Mouse (Mus musculus): ENCODE data around the gene 3110001I22Rik. TPM values are rescaled to one million over a fixed set of nuclear protein-coding genes. Genes with fewer than 3 reads are reported as not detected.
A peak's percentile ranks its signal among the peaks of the same experiment; 100 is the strongest.
"Not testable (repeated sequence)": the region's sequence is repeated elsewhere in the genome, so short reads cannot be mapped to it uniquely, and the experiment has no call there.

3110001I22Rik gene
- 7.3 and 8.2 TPM in 2 replicates for polyA plus RNA-seq (2016; fragmentation: Nextera tagmentation; extraction: Ambion mirVana)

DNA sequence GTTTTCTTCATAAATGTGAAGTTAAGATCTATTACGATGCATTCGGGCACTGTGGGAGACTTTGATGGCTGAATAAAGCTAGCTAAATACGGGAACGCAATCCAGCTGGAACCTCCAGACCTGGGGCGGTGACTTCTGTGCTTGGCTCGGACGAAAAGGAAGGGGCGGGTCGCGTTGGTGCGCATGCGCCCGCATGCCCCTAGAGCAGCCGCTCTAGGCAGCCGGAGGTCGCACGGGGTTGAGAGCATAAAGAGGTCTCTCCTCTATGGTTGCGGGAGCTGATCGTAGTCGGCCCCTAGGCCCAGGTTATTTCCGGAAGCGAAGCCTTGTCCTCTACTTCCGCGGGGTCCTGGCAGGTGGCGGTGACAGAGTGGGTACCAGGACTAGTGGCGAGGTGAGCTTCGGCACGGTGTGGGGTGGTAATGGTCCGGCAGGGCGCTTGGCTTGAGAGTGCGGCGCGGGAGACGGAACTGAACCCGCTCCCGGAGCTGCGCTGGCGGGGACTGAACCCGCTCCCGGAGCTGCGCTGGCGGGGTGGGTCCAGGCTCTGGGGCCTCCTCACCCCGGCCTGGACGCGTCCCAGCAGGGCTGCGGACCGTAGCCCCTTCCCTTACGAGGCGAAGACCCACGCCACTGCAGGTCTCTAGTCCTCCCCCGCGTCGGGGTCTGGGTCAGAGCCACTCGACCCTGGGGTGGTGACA is at the start of gene 3110001I22Rik, which contains the start of gene Bfar:
3110001I22Rik (plus strand) TSS at position 245 of the 701 bp plus-strand sequence.
Bfar (plus strand) TSS at position 174 of the 701 bp plus-strand sequence.
- WGBS = under 1% methylated on average over 54 of the region's 54 CpGs
- no peaks in the 10 kb centered on the region for H3K9me3 ChIP-seq (replicated peaks)

DNA sequence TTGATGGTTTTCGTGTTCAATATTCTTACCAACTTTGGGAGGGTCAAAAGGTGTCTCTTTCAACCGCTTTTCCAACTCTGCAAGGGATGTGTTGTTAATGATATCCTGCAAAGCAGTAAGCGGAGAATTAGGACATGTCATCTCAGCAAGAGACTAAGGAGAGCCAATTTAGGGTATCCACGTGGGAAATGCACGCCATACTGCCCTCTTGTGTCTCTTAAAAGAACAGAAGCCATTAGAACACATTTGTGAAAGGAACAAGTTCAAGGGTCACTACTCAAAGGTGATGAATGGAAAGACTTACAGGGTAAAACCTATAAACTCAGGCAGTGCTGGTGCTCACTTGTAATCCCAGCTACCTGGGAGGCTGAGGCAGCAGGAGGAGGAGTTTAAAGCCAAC is 43.4 kb upstream of the 3110001I22Rik start:
- 56% methylated on average over 5 of the region's 5 CpGs for WGBS
- no peak overlapping the region for H3K27ac ChIP-seq
- DNase-seq (ENCODE audit: low spot score) = no peak
- H3K9me3 ChIP-seq (replicated peaks) = no peaks in the 10 kb centered on the region
- no peaks in the 10 kb centered on the region for H3K4me1 ChIP-seq
- H3K4me3 ChIP-seq = no peak overlapping the region
- H3K27me3 ChIP-seq (ENCODE audit: low read depth, poor library complexity, severe bottlenecking) = no peaks in the 10 kb centered on the region
- H3K36me3 ChIP-seq = peaks cover 90% of the 10 kb centered on the region

More for the DNA sequence above, at the start of gene 3110001I22Rik, which contains the start of gene Bfar:
- H3K4me1 ChIP-seq = peaks cover 13% of the 10 kb centered on the region
- H3K27me3 ChIP-seq (ENCODE audit: low read depth, poor library complexity, severe bottlenecking) = no peaks in the 10 kb centered on the region
- H3K27ac ChIP-seq = peak within 1 kb of the TSS; percentile 91
- DNase-seq (ENCODE audit: low spot score) = peak; percentile 90
- H3K4me3 ChIP-seq = peak within 1 kb of the TSS; percentile 84
- peaks cover 12% of the 10 kb centered on the region for H3K36me3 ChIP-seq

DNA sequence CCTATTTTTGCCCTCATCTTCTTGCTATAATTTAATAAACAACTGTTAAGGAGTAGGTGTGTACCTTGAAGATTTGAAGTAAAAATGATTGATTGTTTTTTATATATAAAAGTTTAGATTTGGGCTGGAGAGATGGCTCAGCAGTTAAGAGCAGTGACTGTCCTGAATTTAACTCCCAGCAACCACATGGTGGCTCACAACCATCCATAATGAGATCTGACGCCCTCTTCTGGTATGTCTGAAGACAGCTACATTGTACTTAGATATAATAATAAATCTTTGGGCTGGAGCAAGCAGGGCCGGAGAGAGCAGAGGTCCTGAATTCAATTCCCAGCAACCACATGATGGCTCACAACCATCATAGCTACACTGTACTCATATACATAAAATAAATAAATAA is 33.5 kb upstream of the 3110001I22Rik start:
- H3K36me3 ChIP-seq = peaks cover 58% of the 10 kb centered on the region
- H3K9me3 ChIP-seq (replicated peaks); H3K27me3 ChIP-seq (ENCODE audit: low read depth, poor library complexity, severe bottlenecking); H3K27ac ChIP-seq; H3K4me1 ChIP-seq; H3K4me3 ChIP-seq; DNase-seq (ENCODE audit: low spot score): not testable (repeated sequence)
- WGBS = 63% methylated on average over 2 of the region's 2 CpGs

DNA sequence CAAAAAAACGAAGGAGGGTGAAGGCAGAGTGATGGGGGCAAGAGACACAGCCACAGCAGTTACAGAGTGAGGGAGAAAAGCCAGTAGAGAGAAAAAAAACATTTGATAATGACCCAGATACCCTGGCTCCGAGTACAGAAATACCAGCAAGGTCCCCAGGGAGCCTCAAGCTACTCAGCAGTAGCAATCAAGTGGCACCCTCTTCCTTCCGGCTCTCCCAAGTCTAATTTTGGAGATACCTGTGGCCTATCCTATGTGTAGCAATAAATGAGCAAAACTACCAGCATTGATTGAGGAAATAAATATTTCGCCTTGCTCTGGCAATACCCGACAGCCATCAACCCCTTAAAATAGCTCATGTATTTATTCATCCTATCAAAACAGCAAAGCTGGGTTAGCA is 32.2 kb upstream of the 3110001I22Rik start:
- Histone ChIP-seq H3K4me3 (no peak overlapping the region), H3K27ac (no peak overlapping the region), H3K27me3 (ENCODE audit: low read depth, poor library complexity, severe bottlenecking) (no peaks in the 10 kb centered on the region), H3K9me3 (replicated peaks) (no peaks in the 10 kb centered on the region), H3K4me1 (no peaks in the 10 kb centered on the region), H3K36me3 (peaks cover 52% of the 10 kb centered on the region)
- DNase-seq (ENCODE audit: low spot score) = no peak
- WGBS = 91% methylated on average over 5 of the region's 5 CpGs

DNA sequence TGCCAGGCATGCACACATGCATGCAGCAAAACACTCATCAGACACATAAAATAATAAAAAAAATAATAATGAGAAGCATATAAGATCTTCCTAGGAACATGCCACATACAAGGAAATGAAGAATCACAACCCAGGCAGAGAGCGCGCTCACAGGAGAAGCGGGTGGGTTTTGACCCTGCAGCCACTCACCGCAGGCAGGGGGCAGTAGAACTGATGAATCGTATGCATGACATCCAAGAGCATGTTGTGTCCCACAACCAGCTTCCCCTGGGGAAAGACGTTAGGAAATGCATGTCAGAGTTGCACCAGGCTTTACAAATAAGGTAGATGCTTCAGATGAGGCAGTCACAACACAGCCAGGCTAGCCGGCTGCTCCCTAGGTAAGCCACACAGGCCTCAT is 31.7 kb upstream of the 3110001I22Rik start:
- Histone ChIP-seq H3K9me3 (replicated peaks) (no peaks in the 10 kb centered on the region), H3K4me3 (no peak overlapping the region), H3K36me3 (peaks cover 52% of the 10 kb centered on the region), H3K27me3 (ENCODE audit: low read depth, poor library complexity, severe bottlenecking) (no peaks in the 10 kb centered on the region), H3K4me1 (no peaks in the 10 kb centered on the region), H3K27ac (no peak overlapping the region)
- DNase-seq (ENCODE audit: low spot score) = no peak
- WGBS = 75% methylated on average over 7 of the region's 7 CpGs

DNA sequence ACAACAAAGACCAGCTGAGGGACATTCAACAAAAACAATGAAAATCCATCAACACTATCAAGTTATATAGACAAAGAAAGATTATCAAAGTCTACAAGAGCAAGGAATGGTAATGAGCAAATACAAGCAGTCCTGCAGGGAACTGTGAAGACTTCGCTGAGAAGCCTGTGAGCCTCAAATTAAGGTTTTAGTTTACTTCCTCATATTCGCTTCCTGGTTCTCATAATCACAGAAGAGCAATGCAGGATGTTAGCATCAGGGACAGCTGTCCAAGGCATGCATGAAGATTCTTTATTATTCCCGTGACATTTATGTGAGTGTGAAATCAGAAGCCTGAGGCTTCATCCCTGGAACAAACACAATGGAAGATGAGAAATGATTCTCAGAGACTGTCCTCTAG is 27.3 kb upstream of the 3110001I22Rik start:
- H3K9me3 ChIP-seq (replicated peaks) = no peaks in the 10 kb centered on the region
- no peak overlapping the region for H3K27ac ChIP-seq
- H3K4me1 ChIP-seq = no peaks in the 10 kb centered on the region
- H3K4me3 ChIP-seq = no peak overlapping the region
- peaks cover 50% of the 10 kb centered on the region for H3K36me3 ChIP-seq
- 97% methylated on average over 3 of the region's 3 CpGs for WGBS
- no peak for DNase-seq (ENCODE audit: low spot score)
- no peaks in the 10 kb centered on the region for H3K27me3 ChIP-seq (ENCODE audit: low read depth, poor library complexity, severe bottlenecking)

DNA sequence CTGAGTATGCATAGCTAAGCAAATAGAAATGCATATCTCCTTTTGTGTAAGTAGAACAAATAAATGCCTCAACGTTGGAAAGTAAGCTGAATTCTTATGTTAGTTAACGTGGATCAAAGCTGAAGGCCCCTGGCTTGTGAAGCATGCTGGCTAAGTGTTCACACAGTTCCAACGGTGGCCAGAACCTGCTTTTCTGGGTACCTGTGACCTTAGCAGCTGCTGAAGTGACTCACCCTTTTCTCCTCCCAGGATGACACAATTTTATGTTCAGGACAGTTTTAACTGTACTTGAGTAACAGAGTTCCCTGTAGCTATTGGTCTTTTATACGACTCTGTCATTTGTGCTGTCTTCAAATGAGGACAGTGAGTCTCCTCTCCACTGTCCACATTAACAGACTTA is 25.8 kb upstream of the 3110001I22Rik start:
- Histone ChIP-seq H3K9me3 (replicated peaks) (no peaks in the 10 kb centered on the region), H3K27ac (no peak overlapping the region), H3K36me3 (peaks cover 56% of the 10 kb centered on the region), H3K4me1 (no peaks in the 10 kb centered on the region), H3K4me3 (no peak overlapping the region), H3K27me3 (ENCODE audit: low read depth, poor library complexity, severe bottlenecking) (no peaks in the 10 kb centered on the region)
- WGBS = 91% methylated on average over 4 of the region's 4 CpGs
- DNase-seq (ENCODE audit: low spot score) = no peak

DNA sequence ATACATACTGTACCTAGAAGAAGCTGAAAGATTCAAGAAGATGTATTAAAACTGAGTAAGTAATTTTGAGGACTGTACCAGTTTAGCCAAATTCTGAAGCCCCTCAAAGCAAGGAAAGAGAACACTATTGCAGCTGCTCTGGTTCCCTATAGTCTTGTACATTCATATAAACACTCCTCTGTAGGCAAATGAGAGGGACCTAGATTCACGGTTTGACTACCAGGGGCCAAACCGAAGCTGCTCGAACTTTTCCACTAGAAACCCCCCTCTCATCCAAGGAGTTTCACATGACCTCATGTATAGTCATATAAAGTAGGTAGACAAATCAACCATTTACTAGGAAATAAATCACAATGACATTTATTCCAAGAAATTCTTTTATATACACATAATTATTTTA is 12.8 kb upstream of the 3110001I22Rik start:
- no peaks in the 10 kb centered on the region for H3K27me3 ChIP-seq (ENCODE audit: low read depth, poor library complexity, severe bottlenecking)
- no peak overlapping the region for H3K27ac ChIP-seq
- no peak for DNase-seq (ENCODE audit: low spot score)
- 95% methylated on average over 3 of the region's 3 CpGs for WGBS
- peaks cover 88% of the 10 kb centered on the region for H3K36me3 ChIP-seq
- no peaks in the 10 kb centered on the region for H3K9me3 ChIP-seq (replicated peaks)
- no peak overlapping the region for H3K4me3 ChIP-seq
- H3K4me1 ChIP-seq = no peaks in the 10 kb centered on the region

DNA sequence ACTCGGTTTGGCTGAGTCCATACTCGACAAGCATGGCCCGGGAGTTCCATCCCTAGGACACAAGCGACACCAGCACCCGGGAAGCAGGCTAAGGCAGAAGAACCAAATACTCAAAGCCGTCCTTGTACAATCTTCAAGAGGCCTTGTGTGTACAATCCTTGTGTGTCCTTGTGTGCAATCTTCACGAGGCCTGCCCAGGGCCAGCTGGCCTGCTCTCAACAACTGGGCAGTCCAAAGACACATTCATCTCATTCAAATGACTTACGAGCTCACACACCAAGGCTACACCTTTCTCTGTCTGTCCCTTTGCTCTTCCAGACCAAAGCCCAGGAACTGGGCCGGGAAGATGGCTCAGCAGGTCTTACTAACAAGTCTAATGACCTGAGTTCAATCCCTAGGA is 11.0 kb upstream of the 3110001I22Rik start:
- Histone ChIP-seq H3K27ac (no peak overlapping the region), H3K4me1 (no peaks in the 10 kb centered on the region), H3K36me3 (peaks cover 87% of the 10 kb centered on the region), H3K9me3 (replicated peaks) (no peaks in the 10 kb centered on the region), H3K27me3 (ENCODE audit: low read depth, poor library complexity, severe bottlenecking) (no peaks in the 10 kb centered on the region), H3K4me3 (no peak overlapping the region)
- DNase-seq (ENCODE audit: low spot score) = no peak
- 90% methylated on average over 9 of the region's 9 CpGs for WGBS

DNA sequence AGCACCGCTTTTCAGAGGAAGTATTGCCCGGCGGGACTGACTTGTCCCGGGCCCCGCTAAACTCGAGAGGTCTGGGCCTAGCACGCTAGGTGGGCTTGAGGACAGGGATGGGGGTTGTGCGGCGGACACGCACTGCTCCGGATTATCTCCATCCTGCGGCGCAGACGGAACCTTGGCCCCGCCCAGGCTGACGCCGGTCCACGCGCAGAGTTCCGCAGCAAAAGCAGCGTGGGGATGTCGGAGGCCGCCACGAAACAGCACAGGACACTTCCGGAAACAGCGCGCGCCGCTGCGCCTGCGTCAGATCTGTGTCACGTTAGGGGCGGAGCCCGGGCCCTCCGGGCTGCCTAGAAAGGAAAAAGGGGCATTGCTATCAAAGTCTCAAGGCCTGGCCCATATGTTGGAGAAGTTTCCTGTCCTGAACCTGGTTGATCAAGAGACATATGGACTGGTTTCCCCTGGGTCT is 3.8 kb upstream of the 3110001I22Rik start, which contains the start of gene Parn:
Parn (minus strand) TSS at position 293 of the 466 bp plus-strand sequence.
- Histone ChIP-seq H3K27ac (peak within 1 kb of the TSS; percentile 90), H3K36me3 (peaks cover 26% of the 10 kb centered on the region), H3K27me3 (ENCODE audit: low read depth, poor library complexity, severe bottlenecking) (no peaks in the 10 kb centered on the region), H3K4me1 (peaks cover 12% of the 10 kb centered on the region), H3K4me3 (peak within 1 kb of the TSS; percentile 86), H3K9me3 (replicated peaks) (no peaks in the 10 kb centered on the region)
- DNase-seq (ENCODE audit: low spot score) = peak; percentile 94
- under 1% methylated on average over 35 of the region's 35 CpGs for WGBS

DNA sequence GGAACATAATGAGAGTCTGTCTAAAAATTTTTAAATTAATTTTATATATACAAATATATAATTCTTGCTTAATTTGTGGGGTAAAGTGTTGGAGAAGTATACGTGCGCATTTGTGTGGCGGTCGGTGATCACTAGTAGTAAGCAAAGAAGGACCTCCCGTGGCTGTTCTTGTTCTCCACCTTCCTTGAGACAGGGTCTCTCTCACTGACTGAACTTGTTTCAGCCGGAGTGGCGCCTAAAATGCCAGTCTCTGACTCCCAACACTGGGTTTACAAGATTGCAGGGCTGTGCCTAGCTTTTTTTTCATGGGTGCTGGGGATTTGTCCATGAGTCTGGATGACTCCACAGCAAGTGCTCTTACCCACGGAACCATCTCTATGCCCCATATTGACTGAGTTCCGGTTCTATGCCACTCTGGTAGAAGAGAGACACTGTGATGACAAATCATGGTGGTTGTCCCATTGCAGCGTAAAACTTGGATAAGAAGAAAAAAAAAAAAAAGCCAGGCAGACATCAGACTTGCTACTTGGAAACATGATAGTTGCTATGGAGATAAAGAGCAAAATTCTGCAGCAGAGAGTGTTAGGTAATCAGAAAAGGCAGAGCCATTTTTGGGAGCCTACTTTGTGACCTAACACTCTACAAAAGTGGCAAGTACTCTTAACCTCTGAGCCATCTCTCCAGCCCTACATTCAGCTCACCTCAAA is 3.2 kb upstream of the 3110001I22Rik start:
- Histone ChIP-seq H3K4me1 (peaks cover 13% of the 10 kb centered on the region), H3K4me3 (peak overlapping the region; percentile 86), H3K9me3 (replicated peaks) (no peaks in the 10 kb centered on the region), H3K36me3 (peaks cover 19% of the 10 kb centered on the region), H3K27me3 (ENCODE audit: low read depth, poor library complexity, severe bottlenecking) (no peaks in the 10 kb centered on the region), H3K27ac (peak overlapping the region; percentile 90; the same call in 1 of the 2 replicates)
- no peak for DNase-seq (ENCODE audit: low spot score)
- WGBS = 83% methylated on average over 10 of the region's 10 CpGs

DNA sequence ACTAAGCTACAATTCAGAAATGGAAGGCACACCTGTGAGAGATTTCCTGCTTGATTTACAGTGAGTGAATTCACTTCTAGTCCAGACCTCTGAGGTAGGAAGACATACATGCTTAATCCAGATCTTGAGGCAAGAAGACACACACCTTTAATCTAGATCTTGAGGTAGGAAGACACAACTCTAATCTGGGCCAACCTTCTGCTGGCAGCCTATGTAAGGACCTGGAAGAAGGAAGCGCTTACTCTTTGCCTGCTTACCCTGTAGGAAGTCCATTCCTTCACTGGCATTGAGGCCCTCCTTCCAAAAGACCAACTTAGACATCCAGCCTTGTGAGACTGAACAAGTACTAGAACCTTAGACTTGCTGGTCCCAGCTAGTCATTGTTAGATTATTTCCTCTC is 2.4 kb upstream of the 3110001I22Rik start:
- Histone ChIP-seq H3K4me1 (peaks cover 13% of the 10 kb centered on the region), H3K27ac (no peak overlapping the region), H3K27me3 (ENCODE audit: low read depth, poor library complexity, severe bottlenecking) (no peaks in the 10 kb centered on the region), H3K9me3 (replicated peaks) (no peaks in the 10 kb centered on the region), H3K36me3 (peaks cover 16% of the 10 kb centered on the region), H3K4me3 (no peak overlapping the region)
- no peak for DNase-seq (ENCODE audit: low spot score)
- 92% methylated on average over 1 of the region's 1 CpGs for WGBS

DNA sequence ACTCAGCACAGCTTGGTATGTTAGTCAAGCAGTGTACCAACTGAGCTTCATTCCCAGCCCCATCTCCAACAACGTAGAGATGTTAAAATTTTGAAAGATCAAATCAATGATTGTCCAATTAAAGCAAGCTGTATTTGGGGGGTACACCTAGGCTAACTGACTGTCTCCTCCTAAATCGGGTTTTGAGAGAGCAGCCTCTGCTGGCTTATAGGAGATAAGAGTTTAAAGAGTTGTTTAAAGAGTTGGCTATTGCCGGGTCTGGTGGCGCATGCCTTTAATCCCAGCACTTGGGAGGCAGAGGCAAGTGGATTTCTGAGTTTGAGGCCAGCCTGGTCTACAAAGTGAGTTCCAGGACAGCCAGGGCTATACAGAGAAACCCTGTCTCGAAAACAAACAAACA is 833 bp upstream of the 3110001I22Rik start:
- not testable (repeated sequence) for H3K36me3 ChIP-seq; H3K27me3 ChIP-seq (ENCODE audit: low read depth, poor library complexity, severe bottlenecking); H3K9me3 ChIP-seq (replicated peaks); DNase-seq (ENCODE audit: low spot score)
- H3K4me1 ChIP-seq = peaks cover 13% of the 10 kb centered on the region
- 79% methylated on average over 5 of the region's 5 CpGs for WGBS
- peak overlapping the region; percentile 84 for H3K4me3 ChIP-seq
- peak overlapping the region; percentile 91; the same call in 1 of the 2 replicates for H3K27ac ChIP-seq

Data from limb, embryonic 10.5 days (tissue).